Mouse (Mus musculus): ENCODE measurements around the gene Ctla4.

Ctla4 gene

GRCm38 (mm10) chr1:60866043-60866442 lies 20.8 kb upstream of the Ctla4 start:
- no peak for DNase-seq

- DNase-seq, result peak; percentile 6
Observed at GRCm38 (mm10) chr1:60868333-60869277, 18.2 kb upstream of the Ctla4 start.

- no peak for DNase-seq
Observed at GRCm38 (mm10) chr1:60875267-60875666, 11.5 kb upstream of the Ctla4 start.

GRCm38 (mm10) chr1:60880116-60880867 lies 6.5 kb upstream of the Ctla4 start:
- DNase-seq, result no peak

- no peak for DNase-seq
Observed at GRCm38 (mm10) chr1:60882792-60883191, 4.0 kb upstream of the Ctla4 start.

- no peak for DNase-seq
Observed at GRCm38 (mm10) chr1:60883279-60883678, 3.5 kb upstream of the Ctla4 start.

- DNase-seq, result no peak
Observed at GRCm38 (mm10) chr1:60884611-60885010, 2.2 kb upstream of the Ctla4 start.

- no peak for DNase-seq
Observed at GRCm38 (mm10) chr1:60898127-60898932, 11.5 kb downstream of the Ctla4 start.

GRCm38 (mm10) chr1:60898933-60899210 lies 12.1 kb downstream of the Ctla4 start:
- no peak for DNase-seq

GRCm38 (mm10) chr1:60899244-60899643 lies 12.4 kb downstream of the Ctla4 start:
- DNase-seq, result no peak

- DNase-seq, result no peak
Observed at GRCm38 (mm10) chr1:60902547-60902946, 15.7 kb downstream of the Ctla4 start.

GRCm38 (mm10) chr1:60903126-60903525 lies 16.3 kb downstream of the Ctla4 start:
- no peak for DNase-seq

- no peak for DNase-seq
Observed at GRCm38 (mm10) chr1:60904456-60904978, 17.7 kb downstream of the Ctla4 start.

- no peak for DNase-seq
Observed at GRCm38 (mm10) chr1:60907466-60907865, 20.7 kb downstream of the Ctla4 start.

- no peak for DNase-seq
Observed at GRCm38 (mm10) chr1:60908751-60909161, 22.0 kb downstream of the Ctla4 start.

- DNase-seq, result no peak
Observed at GRCm38 (mm10) chr1:60909746-60910145, 22.9 kb downstream of the Ctla4 start.

- DNase-seq, result no peak
Observed at GRCm38 (mm10) chr1:60910796-60911195, 24.0 kb downstream of the Ctla4 start.

GRCm38 (mm10) chr1:60911631-60912030 lies 24.8 kb downstream of the Ctla4 start:
- DNase-seq, result no peak

GRCm38 (mm10) chr1:60913305-60913704 lies 26.5 kb downstream of the Ctla4 start:
- no peak for DNase-seq

GRCm38 (mm10) chr1:60916281-60916781 lies 29.5 kb downstream of the Ctla4 start:
- no peak for DNase-seq

- no peak for DNase-seq
Observed at GRCm38 (mm10) chr1:60920493-60921355, 33.9 kb downstream of the Ctla4 start.

- DNase-seq, result no peak
Observed at GRCm38 (mm10) chr1:60929036-60929435, 42.2 kb downstream of the Ctla4 start.
